Mouse (Mus musculus) CD4-positive helper T cell, adult 2 months (primary cell): ENCODE measurements around the gene Dclre1a.
"Not testable (repeated sequence)": the region's sequence is repeated elsewhere in the genome, so short reads cannot be mapped to it uniquely, and the experiment has no call there.

ENCODE experiments used
- DNase-seq: peaks from one replicate; pipeline ENCODE4 v3.0.0-alpha.2; 2012; ENCODE audit warnings: low read depth, missing footprints, low spot score

Dclre1a gene

GRCm38 (mm10) chr19:56548230-56549032 is 409 bp upstream of the Dclre1a start, which contains the start of gene Nhlrc2:
TSS of gene Nhlrc2 (plus strand) at chr19:56548261.
- peak; percentile 86 for DNase-seq

GRCm38 (mm10) chr19:56546031-56546430 is 2.0 kb downstream of the Dclre1a start:
- DNase-seq = no peak

- DNase-seq = no peak
Measured at GRCm38 (mm10) chr19:56544681-56545388, 3.2 kb downstream of the Dclre1a start.

- DNase-seq = no peak
Measured at GRCm38 (mm10) chr19:56543320-56543719, 4.7 kb downstream of the Dclre1a start.

GRCm38 (mm10) chr19:56535765-56536164 is 12.3 kb downstream of the Dclre1a start:
- DNase-seq = no peak

- DNase-seq = no peak
Measured at GRCm38 (mm10) chr19:56535064-56535463, 13.0 kb downstream of the Dclre1a start.

- DNase-seq = no peak
Measured at GRCm38 (mm10) chr19:56534337-56534736, 13.7 kb downstream of the Dclre1a start.

- DNase-seq = no peak
Measured at GRCm38 (mm10) chr19:56533291-56534071, 14.5 kb downstream of the Dclre1a start.

- no peak for DNase-seq
Measured at GRCm38 (mm10) chr19:56531251-56531650, 16.8 kb downstream of the Dclre1a start.

- DNase-seq = not testable (repeated sequence)
Measured at GRCm38 (mm10) chr19:56530529-56530928, 17.5 kb downstream of the Dclre1a start.

- DNase-seq = not testable (repeated sequence)
Measured at GRCm38 (mm10) chr19:56519408-56519807, 28.6 kb downstream of the Dclre1a start.

- not testable (repeated sequence) for DNase-seq
Measured at GRCm38 (mm10) chr19:56513527-56513926, 34.5 kb downstream of the Dclre1a start.

- DNase-seq = not testable (repeated sequence)
Measured at GRCm38 (mm10) chr19:56511207-56511606, 36.8 kb downstream of the Dclre1a start.

- DNase-seq = not testable (repeated sequence)
Measured at GRCm38 (mm10) chr19:56503525-56503924, 44.5 kb downstream of the Dclre1a start.

- not testable (repeated sequence) for DNase-seq
Measured at GRCm38 (mm10) chr19:56503069-56503468, 45.0 kb downstream of the Dclre1a start.

GRCm38 (mm10) chr19:56494157-56494556 is 53.9 kb downstream of the Dclre1a start:
- not testable (repeated sequence) for DNase-seq

GRCm38 (mm10) chr19:56489601-56490000 is 58.4 kb downstream of the Dclre1a start:
- no peak for DNase-seq

GRCm38 (mm10) chr19:56487339-56487738 is 60.7 kb downstream of the Dclre1a start:
- DNase-seq = no peak

GRCm38 (mm10) chr19:56486926-56487325 is 61.1 kb downstream of the Dclre1a start:
- DNase-seq = no peak

GRCm38 (mm10) chr19:56485376-56486271 is 62.4 kb downstream of the Dclre1a start:
- DNase-seq = no peak
